Mouse (Mus musculus) layer of hippocampus, postnatal 10 days (tissue): ENCODE data around the gene Olfr649. TPM values are rescaled to one million over a fixed set of nuclear protein-coding genes. Genes with fewer than 3 reads are reported as not detected.

ENCODE experiments used
- DNase-seq, 2 experiments: peaks; one replicate each; pipeline ENCODE4 v3.0.0; 2021; ENCODE audit warnings: low spot score in 2 of 2
- long read RNA-seq: library from polyadenylated mRNA; stranded (forward); transcript quantifications from one replicate; pipeline ENCODE4 v2.0.0, GENCODE M21; 2023
- total RNA-seq, 2 experiments: library from RNA; stranded (reverse); gene quantifications; 2 replicates each; pipeline ENCODE4 v1.2.3; 2021

The Olfr649 gene
- not detected for total RNA-seq
- long read RNA-seq = 0 reads

DNA sequence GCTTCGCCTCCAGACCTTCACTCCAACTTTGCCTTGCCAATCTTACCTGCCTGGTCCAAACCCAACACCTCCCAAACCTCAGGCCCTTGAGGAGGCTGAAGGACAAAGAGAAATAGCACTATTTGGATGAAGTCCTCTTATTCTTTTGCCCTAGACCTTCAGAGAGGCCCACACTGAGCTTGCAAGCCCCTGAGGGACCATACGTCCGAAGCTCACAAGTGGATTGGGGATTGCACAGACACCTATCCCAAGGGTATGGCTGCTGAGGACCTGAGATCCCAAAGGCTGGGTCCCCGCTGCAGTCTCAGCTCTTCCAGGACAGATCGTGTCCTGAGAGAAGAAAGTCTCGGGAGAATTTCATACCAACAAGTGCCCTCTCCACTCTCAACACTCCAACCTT, at the start of gene Olfr649:
Gene Olfr649 (minus strand): TSS at position 101 of the 400 bp plus-strand sequence.
- no peak for DNase-seq

DNA sequence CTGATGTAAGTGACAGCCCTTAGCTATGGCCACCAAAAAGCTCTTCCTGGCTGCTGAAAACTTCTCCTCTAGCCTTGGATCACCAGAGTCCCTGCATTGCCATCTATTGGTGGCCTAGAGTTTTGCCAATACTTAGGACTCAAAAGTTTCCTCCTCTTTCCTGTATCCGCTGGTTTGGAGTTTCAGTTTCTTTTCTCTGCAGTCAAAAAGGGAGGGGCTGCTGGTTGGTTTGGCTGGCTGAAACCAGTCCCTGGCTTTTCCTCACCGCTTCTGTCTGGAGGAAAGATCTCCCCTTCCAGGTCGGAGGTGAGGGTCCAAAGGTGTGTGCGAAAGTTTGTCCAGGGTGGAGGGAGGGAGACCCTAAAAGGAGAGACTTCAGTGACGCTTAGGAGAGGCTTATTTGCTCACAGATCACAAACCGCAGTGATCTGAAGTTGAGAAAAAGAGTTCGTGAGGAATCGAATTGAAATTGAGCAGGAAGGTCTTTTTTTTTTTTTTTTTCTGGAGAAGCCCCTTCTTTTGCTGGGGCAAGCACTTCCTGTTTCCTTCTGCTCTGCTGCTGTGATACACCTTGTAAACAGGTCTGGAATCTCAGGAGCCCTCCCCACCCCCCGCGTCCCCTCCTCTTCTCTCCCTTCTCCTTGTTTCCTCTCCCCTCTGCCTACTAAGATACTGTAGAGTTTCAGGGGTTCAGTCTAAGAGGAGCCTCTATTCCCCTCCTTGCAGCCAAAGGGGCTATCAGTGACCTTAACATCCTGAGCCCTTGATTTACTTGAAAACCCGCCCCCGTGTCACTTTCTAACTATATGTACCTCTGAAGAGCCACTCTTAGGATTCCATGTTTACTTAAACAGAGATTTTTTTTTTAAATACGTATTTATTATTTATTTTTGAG, 48.7 kb upstream of the Olfr649 start, which contains the start of gene Trim34a:
Gene Trim34a (plus strand): TSS at position 171 of the 895 bp plus-strand sequence.
- peak; percentile 7 to 20 for DNase-seq

DNA sequence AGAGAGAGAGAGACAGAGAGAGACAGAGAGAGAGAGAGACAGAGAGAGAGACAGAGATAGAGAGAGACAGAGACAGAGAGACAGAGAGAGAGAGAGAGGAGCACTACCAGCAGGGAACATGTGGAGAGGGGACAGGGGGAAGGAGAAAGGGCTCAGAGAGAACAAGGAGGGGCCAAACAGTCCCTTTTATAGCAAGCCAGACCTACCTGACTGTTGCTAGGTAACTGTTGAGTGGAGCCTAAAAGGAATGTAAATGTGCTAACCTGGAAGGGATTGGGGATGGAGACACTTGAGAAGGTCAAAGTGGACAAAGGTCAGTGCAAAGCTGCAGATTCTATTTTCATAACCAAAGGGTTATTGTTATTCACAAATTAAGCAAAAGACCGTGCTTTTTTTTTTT, 47.8 kb upstream of the Olfr649 start:
- DNase-seq = no peak

DNA sequence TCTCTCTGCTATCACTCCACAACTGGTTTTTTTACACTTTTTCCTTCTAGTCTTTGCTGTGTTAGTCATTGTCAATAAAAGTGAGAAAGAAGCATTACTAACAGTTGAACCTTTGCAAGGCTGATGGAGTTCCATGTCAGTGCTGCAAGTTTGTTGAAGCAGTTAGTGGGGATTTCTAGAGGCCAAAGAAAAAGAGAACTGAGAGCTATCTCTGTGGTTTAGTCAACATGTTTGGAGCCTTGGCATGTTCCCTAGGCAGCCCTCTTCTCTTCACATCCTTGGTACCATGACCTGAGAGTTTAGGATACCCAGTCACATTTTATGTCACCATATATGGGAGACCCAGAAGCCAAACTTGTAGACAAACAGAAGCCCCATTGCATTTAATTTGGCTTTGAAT, 45.1 kb upstream of the Olfr649 start:
- DNase-seq = no peak

DNA sequence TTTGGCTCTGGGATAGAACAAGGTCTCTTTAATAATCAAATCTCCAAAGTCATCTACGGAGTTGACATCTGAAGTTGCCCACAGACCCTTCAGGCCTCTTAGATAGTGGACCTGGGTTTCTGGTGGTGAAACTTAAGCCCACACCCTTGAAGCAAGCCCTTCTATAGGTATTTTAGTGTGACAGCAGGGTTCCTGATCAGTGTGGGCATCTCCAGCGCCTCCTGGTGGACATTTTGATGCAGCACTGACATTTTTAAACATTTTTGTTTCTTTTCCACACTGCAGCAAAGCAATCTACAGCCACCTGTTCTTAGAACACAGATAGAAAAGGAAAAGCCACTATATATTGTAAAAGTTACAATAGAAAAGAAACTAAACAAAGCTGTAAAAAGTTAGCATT, 35.4 kb upstream of the Olfr649 start:
- peak; percentile 12 to 23 for DNase-seq

DNA sequence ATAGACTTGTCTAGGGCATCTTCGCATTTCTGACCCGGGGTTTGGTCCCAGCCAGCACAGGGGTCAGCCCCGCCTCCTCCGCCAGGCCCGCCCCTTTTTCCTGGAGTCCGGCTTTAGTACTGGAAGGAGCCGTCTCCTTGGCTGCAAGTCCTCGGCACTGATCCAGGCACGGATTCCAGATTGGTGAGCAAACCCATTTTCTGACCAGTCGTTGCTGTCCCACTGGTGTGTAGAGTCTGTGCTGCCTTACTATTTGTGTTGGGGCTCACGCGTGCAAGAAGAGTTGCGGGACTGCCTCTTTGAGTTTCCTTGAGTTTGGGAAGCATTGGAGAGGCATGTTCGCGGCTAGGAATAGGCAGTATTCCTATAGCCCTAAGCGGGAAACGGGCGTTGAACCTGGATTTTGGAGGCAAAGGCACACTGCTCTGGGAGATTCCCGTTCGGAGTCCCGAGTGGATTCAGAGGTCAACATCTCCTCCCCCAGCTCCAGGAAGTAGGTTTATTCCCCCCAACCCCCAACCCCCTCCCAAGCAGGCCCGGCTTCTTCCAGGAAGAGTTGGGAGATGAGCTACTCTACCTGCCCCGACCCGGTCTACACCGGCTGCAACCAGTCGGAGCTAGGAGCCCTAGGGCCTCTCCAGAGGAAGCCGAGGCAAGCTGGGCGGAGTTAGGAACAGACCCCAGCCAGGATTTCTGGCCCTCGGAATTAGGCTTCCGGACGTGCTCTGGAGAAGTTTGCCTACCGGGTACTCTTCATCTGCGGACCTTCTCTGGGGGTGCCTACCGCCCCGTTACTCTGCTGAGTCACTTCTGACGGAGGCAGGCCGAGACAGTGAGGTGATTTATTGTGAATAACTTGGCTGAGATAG, 23.1 kb upstream of the Olfr649 start, which contains the start of gene Trim6:
Gene Trim6 (plus strand): TSS at position 93 of the 869 bp plus-strand sequence.
- peak; percentile 18 to 46 for DNase-seq

DNA sequence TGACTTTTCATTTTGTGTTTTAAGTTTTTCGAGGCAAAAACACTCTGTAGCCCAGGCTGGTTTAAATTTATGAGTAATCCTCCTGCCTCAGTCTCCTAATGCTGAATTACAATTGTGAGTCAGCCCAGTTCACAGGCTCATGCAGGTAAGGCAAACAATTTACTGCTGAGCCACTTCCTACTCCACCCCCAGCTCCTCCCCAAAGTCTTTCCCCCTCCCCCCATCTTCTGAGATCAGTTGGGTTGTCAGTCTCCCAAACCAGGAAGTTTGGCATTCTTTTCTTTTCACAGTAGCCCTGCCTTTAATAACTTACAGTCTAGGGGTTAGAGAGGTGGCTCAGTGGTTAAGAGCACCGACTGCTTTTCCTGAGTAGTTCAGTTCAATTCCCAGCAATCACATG, 22.1 kb upstream of the Olfr649 start:
- no peak for DNase-seq

DNA sequence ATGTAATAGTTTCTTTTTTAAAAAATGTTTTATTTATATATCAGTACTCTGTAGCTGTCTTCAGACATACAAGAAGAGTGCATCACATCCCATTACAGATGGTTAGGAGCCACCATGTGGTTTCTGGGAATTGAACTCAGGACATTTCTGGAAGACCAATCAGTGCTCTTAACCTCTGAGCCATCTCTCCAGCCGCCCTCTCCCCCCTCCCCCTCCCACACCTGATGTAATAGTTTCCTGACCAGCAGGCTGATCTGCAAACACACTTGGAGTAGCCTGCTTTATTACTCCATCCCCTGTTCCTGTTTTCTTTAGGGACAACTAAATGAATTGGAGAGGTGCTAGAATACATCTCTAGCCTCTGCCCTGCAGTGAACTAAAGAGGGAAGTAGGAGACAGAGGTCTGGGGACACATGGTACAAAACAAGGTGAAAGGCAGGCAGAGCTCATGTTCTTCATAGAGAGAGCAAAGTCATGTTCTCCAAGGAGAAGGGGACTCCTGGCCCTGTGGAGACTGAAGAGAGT, 20.3 kb upstream of the Olfr649 start:
- DNase-seq = no peak

DNA sequence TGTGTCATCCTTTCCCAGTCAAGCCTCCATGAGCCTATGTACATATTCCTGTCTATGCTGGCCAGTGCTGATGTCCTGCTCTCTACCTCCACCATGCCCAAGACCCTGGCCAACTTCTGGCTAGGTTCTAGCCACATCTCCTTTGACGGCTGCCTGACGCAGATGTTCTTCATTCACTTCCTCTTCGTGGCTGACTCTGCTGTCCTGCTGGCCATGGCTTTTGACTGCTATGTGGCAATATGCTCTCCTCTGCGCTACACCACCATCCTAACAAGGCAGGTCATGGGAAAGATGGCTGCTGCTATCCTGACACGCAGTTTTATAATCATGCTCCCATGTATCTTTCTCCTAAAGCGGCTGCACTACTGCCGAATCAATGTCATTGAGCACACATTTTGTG, 10.4 kb upstream of the Olfr649 start:
- DNase-seq = no peak

DNA sequence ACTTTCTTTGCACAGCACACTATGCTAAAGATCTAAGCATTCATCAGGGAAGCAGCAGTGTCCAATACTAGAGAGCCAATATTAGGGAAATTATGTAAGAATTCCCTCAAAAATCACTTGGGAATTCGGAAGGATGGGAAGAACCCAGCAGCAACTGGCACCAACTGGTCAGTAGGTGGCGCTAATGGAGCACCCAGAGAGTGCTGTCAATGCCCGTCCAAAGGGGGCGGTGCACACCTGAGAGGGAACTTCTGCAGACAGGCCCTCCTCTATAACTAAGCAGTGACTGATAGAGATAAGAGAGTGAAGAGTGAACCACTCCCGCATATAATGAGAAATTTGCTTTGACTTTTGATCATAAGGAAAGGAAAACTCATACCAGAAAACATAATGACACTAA, 4.0 kb upstream of the Olfr649 start:
- peak; percentile 44 to 61 for DNase-seq

DNA sequence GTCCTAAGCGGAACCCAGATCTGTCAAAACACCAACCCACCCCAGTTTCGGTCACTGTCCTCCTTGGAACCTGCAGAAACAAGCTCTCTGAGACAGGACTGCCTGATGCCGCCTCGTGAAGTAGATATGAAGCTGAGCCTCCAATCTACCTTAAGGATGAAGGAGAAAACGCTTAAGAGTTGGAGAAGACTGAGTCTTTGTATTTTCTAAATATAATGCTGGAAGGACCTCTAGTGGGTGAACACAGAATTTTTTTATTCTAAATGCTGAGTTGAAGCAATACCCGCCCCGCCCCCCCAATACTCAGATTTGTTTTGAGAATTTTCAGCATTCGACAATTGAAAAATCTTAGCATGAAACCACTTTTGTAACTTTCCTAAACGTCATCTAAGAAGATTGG, 4.5 kb downstream of the Olfr649 start:
- no peak for DNase-seq

DNA sequence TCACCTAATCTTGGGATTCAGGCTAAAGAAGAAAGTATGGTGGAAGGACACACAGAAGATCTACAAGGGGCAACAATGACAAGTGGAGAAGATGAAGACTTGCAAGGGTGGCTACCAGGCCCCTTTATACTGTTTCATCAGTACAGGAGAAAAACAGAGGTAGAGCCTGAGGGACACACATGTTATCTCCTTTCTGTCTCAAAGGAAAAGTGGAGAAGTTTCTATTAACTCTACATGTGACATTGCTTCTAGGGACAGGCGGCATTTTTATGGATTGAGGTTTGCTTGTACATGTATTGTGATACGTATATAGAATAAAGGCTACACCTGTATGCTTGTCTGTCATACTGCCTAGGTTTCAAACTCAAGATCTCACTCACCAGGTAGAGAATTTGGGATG, 12.5 kb downstream of the Olfr649 start, which contains the start of gene Olfr648:
Gene Olfr648 (minus strand): TSS at position 101 of the 400 bp plus-strand sequence.
- no peak for DNase-seq

DNA sequence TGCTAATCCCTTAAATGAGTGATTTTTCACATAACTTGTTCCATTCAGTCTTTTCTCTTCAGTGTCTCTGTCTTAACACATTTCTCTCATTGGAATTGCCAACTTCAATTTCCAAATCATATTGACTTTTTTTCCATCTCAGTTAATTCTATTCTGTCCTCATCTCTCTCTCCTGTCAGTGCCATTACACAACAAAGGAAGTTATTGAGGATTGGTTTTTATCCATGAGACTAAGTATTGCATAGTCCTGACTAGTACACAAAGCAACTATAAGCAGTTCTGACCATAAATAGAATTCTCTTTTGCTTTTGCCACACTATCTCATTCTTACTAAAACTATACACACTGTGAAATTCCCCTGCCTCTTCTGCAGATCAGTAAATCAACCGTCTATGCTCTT, 16.7 kb downstream of the Olfr649 start:
- no peak for DNase-seq

DNA sequence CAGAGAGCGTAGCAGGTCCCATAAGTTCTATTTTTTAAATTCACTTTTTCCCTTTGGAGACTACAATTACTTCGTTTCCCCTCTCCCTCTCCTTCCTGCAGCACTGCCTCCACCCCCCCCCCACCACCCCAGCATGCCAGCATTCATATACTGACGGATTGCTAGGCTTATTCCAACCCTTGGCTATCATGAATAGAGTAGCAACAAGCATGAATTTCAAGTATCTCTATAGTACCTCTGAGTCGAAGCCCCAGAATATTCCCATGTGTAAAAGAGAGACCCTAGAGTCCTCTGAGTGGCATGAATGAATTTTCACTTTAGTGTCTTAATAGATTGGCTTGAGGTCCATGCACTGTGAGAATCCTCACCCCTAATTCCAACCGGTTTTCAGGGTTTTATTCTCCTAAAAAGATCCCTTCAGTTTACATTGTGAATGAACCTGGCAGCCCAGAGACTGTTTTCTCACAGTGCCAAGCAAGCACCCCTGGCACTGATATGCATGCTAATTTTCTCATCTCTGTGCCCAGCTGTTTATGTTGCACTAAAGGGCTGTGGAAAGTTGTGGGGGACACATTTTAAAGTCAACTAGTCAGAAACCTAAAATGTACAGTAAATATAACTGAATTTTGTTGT, 17.2 kb downstream of the Olfr649 start:
- DNase-seq = no peak

DNA sequence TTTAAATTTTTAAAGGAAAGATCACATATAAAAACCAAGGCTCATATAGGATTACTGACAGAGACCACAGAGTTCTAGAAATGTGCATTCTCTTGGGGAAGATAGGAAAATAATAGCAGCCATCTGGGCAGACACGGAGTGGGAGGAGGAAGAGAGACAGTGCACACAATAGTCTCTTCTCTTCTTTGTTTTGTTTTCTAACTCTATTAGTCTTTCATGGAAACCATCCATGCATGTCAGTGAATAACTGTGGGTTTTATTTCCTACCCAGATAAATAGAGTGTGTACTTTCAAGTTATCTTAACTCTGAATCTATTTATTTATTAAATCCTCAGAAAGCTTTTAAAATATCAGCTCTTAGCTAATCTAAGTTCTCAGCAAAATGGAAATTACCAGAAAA, 20.7 kb downstream of the Olfr649 start:
- DNase-seq = no peak

DNA sequence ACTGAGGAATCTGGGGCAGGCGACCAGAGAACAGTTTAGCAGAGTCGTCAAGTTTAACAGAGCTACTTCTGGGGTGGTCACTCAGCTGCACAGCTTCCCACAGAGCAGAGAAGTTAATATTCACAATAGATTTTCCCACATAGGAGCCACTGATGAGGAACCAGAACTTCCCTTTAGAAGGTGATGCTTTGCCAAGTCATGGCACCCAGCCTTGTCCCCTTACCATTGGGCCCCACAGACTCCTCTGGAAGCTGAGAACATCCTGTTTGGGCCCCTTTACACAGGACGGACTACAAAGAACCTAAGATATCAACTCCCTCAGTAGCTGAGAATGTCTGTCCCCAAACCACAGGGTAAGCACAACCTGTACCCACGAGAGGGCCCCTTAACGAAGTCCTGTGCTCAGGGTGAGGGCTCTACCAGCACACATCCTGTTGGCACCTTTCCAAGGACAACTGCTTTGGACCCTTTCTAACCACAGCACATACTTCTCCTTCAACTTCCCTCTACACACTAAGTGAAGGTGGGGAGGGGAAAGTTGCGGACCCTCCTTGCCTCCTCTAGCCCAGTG, 26.1 kb downstream of the Olfr649 start:
- DNase-seq = no peak

DNA sequence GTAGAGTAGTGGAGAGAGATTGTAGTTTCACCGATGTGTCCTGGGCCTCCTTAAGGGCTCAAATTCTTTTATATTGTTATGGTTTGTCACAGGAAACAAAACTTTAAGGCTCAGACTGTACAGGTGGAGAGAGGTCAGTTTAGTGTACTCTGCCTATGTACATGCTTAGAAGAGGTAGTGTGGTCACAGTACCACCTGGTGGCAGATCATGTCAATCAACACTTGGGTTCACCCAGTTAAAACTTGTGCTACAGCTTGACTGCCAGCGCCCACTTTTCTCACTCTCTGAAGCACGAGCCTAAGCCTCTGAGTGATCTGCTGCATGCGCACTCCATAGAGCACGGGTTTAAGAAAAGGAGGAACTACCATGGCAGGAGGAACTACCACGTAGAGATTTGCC, 28.7 kb downstream of the Olfr649 start:
- DNase-seq = no peak

DNA sequence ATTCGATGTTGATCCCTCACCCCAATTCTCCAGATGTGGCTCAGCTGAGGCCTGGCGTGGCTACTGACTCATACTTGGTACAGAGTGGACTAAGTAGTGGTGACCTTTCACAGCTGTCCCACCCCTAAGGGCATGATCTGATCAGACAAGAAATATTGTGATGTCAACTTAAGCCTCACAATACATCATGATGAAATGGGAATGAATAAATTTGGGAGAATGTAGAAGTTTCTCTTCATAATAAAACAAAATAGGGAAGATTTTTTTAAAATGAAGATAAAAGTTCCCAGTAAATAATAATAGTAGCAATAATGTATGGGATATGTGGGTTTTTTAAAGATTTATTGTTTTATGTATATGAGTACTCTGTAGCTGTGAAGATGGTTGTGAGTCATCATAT, 45.3 kb downstream of the Olfr649 start, which contains the start of gene Ubqlnl:
Gene Ubqlnl (minus strand): TSS at position 101 of the 400 bp plus-strand sequence.
- DNase-seq = no peak

DNA sequence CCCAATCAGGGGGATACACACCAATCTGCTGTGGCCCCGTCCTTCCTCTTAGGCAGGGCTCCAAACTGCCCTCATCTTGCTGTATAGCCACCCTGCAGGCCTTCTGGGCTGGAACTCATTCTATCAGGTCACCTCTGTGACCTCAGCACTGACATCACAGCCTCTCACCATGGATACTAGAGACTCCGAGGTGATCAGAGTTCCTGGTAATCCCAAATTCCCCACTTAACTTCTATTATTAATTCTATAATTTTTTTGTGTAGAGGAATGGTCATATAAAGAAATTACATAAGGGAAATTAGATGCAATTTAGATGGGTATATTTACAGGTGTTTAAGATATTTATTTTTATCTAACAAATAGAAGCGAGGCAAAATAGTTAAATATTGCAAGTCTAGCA, 52.6 kb downstream of the Olfr649 start, which contains the start of gene Ubqln3:
Gene Ubqln3 (minus strand): TSS at position 101 of the 400 bp plus-strand sequence.
- DNase-seq = no peak
